Mouse (Mus musculus) liver, adult (tissue): ENCODE measurements around the gene Slc22a19.

Experiments
- GATA4 ChIP-seq: IDR thresholded peaks from 2 replicates; pipeline ENCODE4 v1.6.1; 2014; ENCODE audit warnings: mild to moderate bottlenecking, low read length; ENCODE audit not compliant: insufficient replicate concordance

Slc22a19 gene

DNA sequence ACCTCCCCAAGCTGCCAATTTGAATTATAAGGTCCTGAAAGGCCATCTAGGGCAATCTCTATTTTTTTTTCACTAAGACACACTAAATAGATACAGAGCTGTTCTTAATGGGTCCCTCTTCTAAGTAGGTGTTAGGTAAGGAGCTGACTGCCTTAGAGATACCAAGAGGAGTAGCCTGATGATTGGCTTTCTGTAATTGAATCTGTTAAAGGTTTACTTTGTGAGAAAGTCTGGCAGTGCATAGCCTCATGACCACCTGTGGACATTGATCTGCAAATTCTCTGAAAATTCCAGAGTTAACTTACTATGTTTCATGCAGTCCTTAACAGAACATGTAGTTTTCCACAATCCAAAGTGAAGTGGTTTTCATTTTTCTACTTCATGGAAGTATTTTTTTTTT is at the start of gene Slc22a19:
TSS of gene Slc22a19 (minus strand) at position 163 of the 400 bp plus-strand sequence.
- TF ChIP-seq GATA4 = no peak

DNA sequence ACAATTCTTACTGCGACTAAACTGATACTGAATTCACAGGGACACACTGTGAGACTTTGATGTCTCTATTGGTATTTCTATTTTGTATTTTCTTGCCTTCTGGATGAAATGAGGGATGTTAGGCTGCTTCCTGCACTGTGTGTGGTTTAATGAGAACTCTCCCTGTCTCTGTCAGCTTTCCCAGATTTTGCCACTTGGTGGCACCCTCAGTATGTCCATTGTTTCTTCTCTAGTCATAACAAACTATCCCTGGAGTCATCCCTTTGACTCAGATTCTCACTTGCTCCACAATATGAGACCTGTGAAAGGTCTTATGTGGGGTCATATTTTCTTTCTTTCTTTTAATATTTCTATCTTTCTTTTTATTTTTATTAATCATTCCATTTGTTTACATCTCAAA is 18.4 kb upstream of the Slc22a19 start:
- TF ChIP-seq GATA4 = no peak

DNA sequence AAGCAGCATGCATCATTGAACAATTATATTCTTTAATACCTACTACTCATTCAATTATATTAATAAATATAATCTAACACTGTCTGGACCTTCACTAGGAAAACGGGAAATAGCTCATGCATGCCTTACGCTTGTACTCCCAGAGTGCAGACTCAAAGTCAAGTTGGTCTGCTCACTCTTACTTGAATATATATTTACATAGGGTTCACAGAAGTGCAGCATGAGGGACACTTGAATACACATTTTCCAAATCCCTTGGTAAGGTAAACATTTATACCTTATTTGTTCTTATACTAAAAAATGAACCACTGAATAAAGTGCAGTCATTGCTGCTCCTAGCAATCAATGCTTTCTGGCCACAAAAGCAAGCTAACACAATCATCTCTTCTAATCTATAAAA is 19.9 kb downstream of the Slc22a19 start:
- no peak for TF ChIP-seq GATA4

DNA sequence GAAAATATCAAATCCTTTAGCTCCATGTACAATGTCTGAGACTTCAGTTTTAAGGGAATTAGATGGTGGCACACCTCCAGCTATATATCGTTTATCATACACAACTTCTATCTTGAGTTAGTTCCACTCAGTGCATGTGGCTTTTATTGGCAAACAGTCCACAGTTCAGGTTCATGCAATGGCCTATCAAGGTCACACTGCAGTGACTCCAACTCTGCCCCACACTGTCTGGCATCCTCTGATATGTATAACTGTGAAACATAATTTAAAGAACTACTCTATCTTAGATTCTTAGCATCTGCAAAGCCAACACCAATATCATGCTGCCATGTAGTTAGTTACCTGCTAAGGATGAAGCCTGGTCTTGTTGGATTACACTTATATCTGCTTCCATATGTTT is 23.1 kb downstream of the Slc22a19 start:
- no peak for TF ChIP-seq GATA4

DNA sequence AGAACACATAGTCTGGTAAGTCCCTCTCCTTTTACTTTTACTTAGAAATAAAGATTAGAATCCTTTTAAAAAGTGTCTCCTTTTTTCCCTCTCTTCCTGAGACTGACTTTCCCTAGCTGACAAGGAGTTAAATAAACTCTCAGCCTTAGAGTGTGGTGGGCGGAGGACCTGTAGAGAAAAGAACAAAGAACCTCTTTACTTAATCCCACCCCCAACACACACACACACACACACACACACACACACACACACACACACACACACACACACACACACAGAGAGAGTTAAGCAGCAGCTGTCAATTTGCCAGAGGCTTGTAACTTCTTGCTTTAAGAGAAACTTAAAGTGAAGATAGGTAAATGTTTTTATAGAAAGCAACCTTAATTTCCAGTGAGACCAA is 39.1 kb downstream of the Slc22a19 start:
- no peak for TF ChIP-seq GATA4

DNA sequence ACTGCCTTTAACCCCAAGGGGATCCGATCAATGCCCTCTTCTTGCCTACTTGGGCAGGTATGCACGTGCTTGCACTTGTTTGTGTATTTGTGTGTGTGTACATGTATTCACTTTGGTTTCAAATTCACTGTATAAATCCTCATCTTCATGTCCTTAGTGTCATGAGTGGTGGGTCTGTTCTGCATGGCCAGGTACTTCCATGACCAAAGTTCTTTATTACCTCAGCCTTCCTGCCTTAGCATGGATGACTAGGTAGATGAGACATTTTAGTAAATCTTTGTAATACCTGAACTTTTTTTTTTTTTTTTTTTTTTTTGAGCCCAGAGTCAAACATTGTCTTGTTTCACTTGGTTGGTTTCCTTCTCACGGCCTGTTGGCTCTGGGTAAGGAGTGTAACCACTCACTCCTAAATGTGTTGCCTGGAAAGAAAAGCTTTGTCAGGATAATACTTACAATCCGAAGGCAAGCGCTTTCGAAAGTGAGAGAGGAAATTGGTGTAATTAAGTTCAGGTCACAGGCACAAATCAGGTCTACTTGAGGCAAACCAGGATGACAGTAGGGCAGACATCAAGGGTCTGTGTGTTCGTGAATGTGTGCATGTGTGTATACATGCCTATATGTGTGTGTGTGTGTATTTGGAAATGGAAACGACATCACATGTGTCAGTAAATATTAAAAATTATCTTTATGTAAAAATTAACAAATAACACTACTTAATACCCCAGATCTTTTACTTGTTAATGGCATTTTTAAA is 62.0 kb downstream of the Slc22a19 start:
- no peak for TF ChIP-seq GATA4

DNA sequence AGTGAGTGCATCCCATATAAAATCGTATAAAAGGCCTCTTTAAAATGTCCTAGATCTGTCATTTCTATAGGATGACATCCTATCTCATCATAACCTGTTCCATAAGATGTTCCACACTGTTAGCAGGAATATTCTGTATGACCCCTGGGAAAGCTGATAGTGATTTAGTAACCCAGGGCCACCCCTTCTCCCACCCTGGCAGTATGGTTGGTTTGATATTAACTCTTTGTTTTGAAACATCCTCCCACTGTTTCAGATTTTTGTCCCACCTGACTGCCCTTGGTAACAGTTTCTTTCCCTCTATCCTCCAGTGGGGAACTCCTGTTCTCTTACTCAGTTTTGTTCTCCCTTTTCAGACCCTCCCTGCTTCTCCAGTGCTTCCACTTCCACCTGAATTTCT is 77.3 kb downstream of the Slc22a19 start:
- TF ChIP-seq GATA4 = no peak

DNA sequence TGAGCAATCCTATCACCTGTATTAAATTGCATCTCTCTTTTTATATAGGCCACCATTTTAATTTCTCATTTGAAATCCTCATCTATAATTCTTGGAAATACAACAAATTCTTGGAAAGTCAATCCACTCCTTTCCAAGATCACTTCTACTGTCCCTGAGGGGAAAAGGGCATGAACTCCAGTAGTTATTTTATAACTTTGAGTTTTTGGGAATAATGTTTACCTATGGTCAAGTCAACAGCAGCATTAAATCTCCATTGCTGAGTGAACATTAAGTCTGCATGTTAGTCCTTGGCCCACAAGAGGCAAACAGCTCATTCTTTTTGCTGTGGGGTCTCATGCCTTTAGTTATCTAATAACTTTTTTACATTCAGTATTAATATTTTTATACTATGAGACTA is 78.1 kb downstream of the Slc22a19 start:
- TF ChIP-seq GATA4 = no peak
